Mouse (Mus musculus) gastrocnemius, postnatal 25 days (tissue): ENCODE data around the gene Cdkn2aip. TPM values are rescaled to one million over a fixed set of nuclear protein-coding genes. Genes with fewer than 3 reads are reported as not detected.
A peak's percentile ranks its signal among the peaks of the same experiment; 100 is the strongest.

Experiments used
- DNase-seq: peaks from one replicate; pipeline ENCODE4 v3.0.0; 2022
- total RNA-seq, 2 experiments: library from RNA; stranded (reverse); gene quantifications; 1 replicate in 1 of 2; 2 replicates in 1 of 2; pipeline ENCODE4 v1.2.3; 2021

Gene Cdkn2aip
- total RNA-seq, 2 experiments from 2014 or later: 4.4 to 4.7 TPM

- DNase-seq: no peak
Observed at GRCm38 (mm10) chr8:47695431-47696105, 18.2 kb downstream of the Cdkn2aip start.

GRCm38 (mm10) chr8:47693119-47693518 is 20.6 kb downstream of the Cdkn2aip start:
- no peak for DNase-seq

GRCm38 (mm10) chr8:47691831-47692230 is 21.9 kb downstream of the Cdkn2aip start:
- no peak for DNase-seq

- no peak for DNase-seq
Observed at GRCm38 (mm10) chr8:47691303-47691702, 22.4 kb downstream of the Cdkn2aip start.

- no peak for DNase-seq
Observed at GRCm38 (mm10) chr8:47690674-47691078, 23.1 kb downstream of the Cdkn2aip start.

- DNase-seq: no peak
Observed at GRCm38 (mm10) chr8:47689704-47690326, 23.9 kb downstream of the Cdkn2aip start.

GRCm38 (mm10) chr8:47684441-47684840 is 29.3 kb downstream of the Cdkn2aip start:
- DNase-seq: no peak

GRCm38 (mm10) chr8:47683994-47684393 is 29.7 kb downstream of the Cdkn2aip start:
- DNase-seq: no peak

- no peak for DNase-seq
Observed at GRCm38 (mm10) chr8:47680306-47680705, 33.4 kb downstream of the Cdkn2aip start.

- DNase-seq: no peak
Observed at GRCm38 (mm10) chr8:47679603-47680002, 34.1 kb downstream of the Cdkn2aip start.

GRCm38 (mm10) chr8:47676631-47677030 is 37.1 kb downstream of the Cdkn2aip start:
- DNase-seq: no peak

GRCm38 (mm10) chr8:47676224-47676623 is 37.5 kb downstream of the Cdkn2aip start:
- no peak for DNase-seq

- DNase-seq: no peak
Observed at GRCm38 (mm10) chr8:47675786-47676185, 37.9 kb downstream of the Cdkn2aip start.

- DNase-seq: peak; percentile 100
Observed at GRCm38 (mm10) chr8:47674777-47675710, 38.7 kb downstream of the Cdkn2aip start, which contains the start of gene Ing2. TSS of gene Ing2 (minus strand) at chr8:47675556.

- no peak for DNase-seq
Observed at GRCm38 (mm10) chr8:47674140-47674776, 39.5 kb downstream of the Cdkn2aip start.

GRCm38 (mm10) chr8:47673317-47674139 is 40.2 kb downstream of the Cdkn2aip start:
- DNase-seq: peak; percentile 86

- no peak for DNase-seq
Observed at GRCm38 (mm10) chr8:47664231-47664785, 49.4 kb downstream of the Cdkn2aip start.

GRCm38 (mm10) chr8:47663201-47663600 is 50.5 kb downstream of the Cdkn2aip start:
- DNase-seq: no peak

- DNase-seq: no peak
Observed at GRCm38 (mm10) chr8:47662716-47663115, 51.0 kb downstream of the Cdkn2aip start.

GRCm38 (mm10) chr8:47660394-47660793 is 53.3 kb downstream of the Cdkn2aip start:
- no peak for DNase-seq

- no peak for DNase-seq
Observed at GRCm38 (mm10) chr8:47659463-47659862, 54.3 kb downstream of the Cdkn2aip start.
